Mouse (Mus musculus): ENCODE measurements around the gene Adcy3.

DNA sequence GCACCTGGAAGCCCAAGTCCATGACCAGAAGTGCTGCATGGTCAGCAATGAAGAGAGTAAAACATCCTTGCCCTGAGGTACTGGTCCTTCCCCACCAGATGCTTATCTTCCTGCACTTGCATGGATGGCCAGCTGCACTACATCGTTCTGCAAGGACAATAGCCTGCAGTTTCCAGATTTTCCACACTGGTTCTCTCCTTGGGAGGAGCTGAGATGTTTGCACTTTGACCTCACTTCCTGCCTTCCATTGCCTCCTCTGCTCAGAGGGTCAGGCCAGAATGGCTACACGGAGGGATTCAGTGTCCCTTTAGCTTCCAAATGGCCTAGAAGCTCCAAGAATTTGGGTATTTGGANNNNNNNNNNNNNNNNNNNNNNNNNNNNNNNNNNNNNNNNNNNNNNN is 51.7 kb downstream of the Adcy3 start:
- TF ChIP-seq POLR2A (IDR thresholded peaks at IDR 0.05; ENCODE audit: low read depth, low read length) (no peak), MYC (IDR thresholded peaks at IDR 0.05; ENCODE audit: low read depth, low read length) (no peak), TCF12 (IDR thresholded peaks at IDR 0.05; ENCODE audit: low read depth, low read length) (no peak), CHD2 (IDR thresholded peaks at IDR 0.05; ENCODE audit: low read length) (no peak), CHD1 (IDR thresholded peaks at IDR 0.05; ENCODE audit: low read depth, low read length) (no peak), CTCF (conservative IDR thresholded peaks at IDR 0.05 in 1 of 2, IDR thresholded peaks at IDR 0.05 in 1 of 2; ENCODE audit: low read depth in 2 of 2, low read length in 2 of 2) (no peak)

Data from CH12.LX (cell line).